Mouse (Mus musculus): ENCODE data around the gene Zfp384.

- TF ChIP-seq CTCF (IDR thresholded peaks at IDR 0.05; ENCODE audit: extremely low read depth, insufficient read depth, insufficient read length, insufficient replicate concordance) (no peak), POLR2A (IDR thresholded peaks at IDR 0.05; ENCODE audit: low read depth, low read length) (no peak)
Observed at GRCm38 (mm10) chr6:125071896-125072279, 62.9 kb downstream of the Zfp384 start.

Data from spleen, adult 2 months (tissue).